In the genomic region with DNA sequence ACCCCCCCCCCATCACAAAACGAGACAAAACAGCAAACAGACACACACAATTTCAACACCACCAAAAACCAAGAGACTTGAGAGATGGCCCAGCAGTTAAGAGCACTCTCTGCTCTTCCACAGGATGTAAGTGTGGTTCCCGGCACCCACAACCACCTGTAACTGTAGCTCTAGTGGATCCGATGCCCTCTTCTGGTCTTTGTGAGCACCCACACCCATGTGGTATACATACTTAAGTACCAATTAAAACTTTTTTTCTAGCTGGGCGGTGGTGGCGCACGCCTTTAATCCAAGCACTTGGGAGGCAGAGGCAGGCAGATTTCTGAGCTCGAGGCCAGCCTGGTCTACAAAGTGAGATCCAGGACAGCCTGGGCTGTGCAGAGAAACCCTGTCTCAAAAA, we compare ENCODE assay signal across 15 mouse cellular contexts.
"Had no signal": no experiment of that assay in that cellular context is flagged by ENCODE, and none has a peak within 500 bp of the region (broad histone marks: within the 10 kb centered on the region; RNA-seq: fewer than 3 reads in every experiment).

No protein-coding gene starts in this region.

- H3K4me2 ChIP-seq: lung, embryonic 15.5 days; midbrain, embryonic 13.5 days; neural tube, embryonic 13.5 days had no signal

- H3K27ac ChIP-seq: liver, embryonic 14.5 days; lung, embryonic 15.5 days; midbrain, embryonic 10.5 days; midbrain, embryonic 13.5 days; neural tube, embryonic 13.5 days had no signal

- H3K36me3 ChIP-seq: lung, embryonic 15.5 days; midbrain, embryonic 10.5 days; midbrain, embryonic 13.5 days; neural tube, embryonic 13.5 days had no signal

- H3K9me3 ChIP-seq: lung, embryonic 15.5 days; midbrain, embryonic 13.5 days; neural tube, embryonic 13.5 days had no signal

- DNase-seq: kidney, adult 9 months; kidney, postnatal 14 days; kidney, postnatal 4 days; lung, adult 18-20 months; lung, postnatal 10 days; lung, postnatal 36 days; thymus, postnatal 25 days had no signal

- H3K9ac ChIP-seq: liver, embryonic 14.5 days; lung, embryonic 15.5 days; midbrain, embryonic 13.5 days; neural tube, embryonic 13.5 days had no signal

- H3K4me3 ChIP-seq: lung, embryonic 15.5 days; megakaryocyte, embryonic 14.5 days; midbrain, embryonic 10.5 days; midbrain, embryonic 13.5 days; myocyte; neural tube, embryonic 13.5 days had no signal

- H3K27me3 ChIP-seq: lung, embryonic 15.5 days; midbrain, embryonic 13.5 days; neural tube, embryonic 13.5 days had no signal

- ATAC-seq: midbrain, embryonic 13.5 days; midbrain, embryonic 16.5 days had no signal

- H3K4me1 ChIP-seq: lung, embryonic 15.5 days; midbrain, embryonic 13.5 days; neural tube, embryonic 13.5 days had no signal
